Mouse (Mus musculus) brain, embryonic 14.5 days (tissue): ENCODE data around the gene Nol4l.

Experiments used
- CTCF ChIP-seq: fragments of 200-500 bp; IDR thresholded peaks from 2 replicates; pipeline ENCODE4 v1.5.1; 2012; ENCODE audit warnings: inconsistent platforms, mild to moderate bottlenecking, moderate library complexity, borderline replicate concordance; ENCODE audit not compliant: insufficient read depth, insufficient read length; ENCODE audit errors: extremely low read depth
- POLR2A ChIP-seq: fragments of 200-500 bp; IDR thresholded peaks from 2 replicates; pipeline ENCODE4 v1.6.1; 2012; ENCODE audit warnings: mild to moderate bottlenecking, inconsistent platforms, borderline replicate concordance; ENCODE audit not compliant: poor library complexity, insufficient read depth, insufficient read length, severe bottlenecking; ENCODE audit errors: extremely low read depth

DNA sequence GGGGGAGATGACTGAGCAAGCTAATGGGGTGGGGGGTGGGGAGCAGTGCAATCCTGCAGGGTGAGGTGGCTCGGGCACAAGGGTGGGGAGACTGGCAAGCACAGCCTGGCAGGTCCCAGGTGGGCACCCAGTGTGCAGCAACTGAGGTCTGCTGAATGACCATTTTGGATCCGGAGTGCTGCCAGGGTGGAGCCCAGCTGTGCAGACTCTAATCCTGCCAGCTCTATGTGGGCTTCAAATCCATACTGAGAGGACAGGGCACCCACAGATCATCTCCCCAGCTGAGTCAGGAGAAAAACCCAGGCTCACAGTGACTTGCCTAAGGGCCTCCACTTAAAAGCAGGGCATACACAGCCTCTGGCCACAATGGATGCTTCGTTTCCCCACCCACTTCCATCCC is 21.4 kb downstream of the Nol4l start:
- TF ChIP-seq POLR2A, result no peak
- no peak for TF ChIP-seq CTCF
